Mouse (Mus musculus) hematopoietic stem cell, adult 5-6 weeks (primary cell): ENCODE measurements around the gene Ntm. TPM values are rescaled to one million over a fixed set of nuclear protein-coding genes. Genes with fewer than 3 reads are reported as not detected.

Experiments used
- ATAC-seq, 2 experiments: fragments of 125-278 bp in 1 of 2; replicated peaks in 1 of 2; 2 replicates each; pipeline ENCODE4 v1.8.0; 2016 to 2017; ENCODE audit warnings: inconsistent platforms in 2 of 2, mild to moderate bottlenecking in 2 of 2, moderate number of reproducible peaks in 2 of 2, low read depth in 1 of 2, moderate TSS enrichment in 1 of 2; ENCODE audit not compliant: low FRiP score in 2 of 2, poor library complexity in 2 of 2, severe bottlenecking in 2 of 2, insufficient read depth in 1 of 2, low TSS enrichment in 1 of 2
- total RNA-seq: library from RNA; stranded (forward); fragments of 172-1452, 232-1000 nt; gene quantifications from 2 replicates; pipeline ENCODE4 v1.2.3, GENCODE M21; 2017

Ntm gene
- total RNA-seq, 1 experiment from 2014 or later, result not detected

DNA sequence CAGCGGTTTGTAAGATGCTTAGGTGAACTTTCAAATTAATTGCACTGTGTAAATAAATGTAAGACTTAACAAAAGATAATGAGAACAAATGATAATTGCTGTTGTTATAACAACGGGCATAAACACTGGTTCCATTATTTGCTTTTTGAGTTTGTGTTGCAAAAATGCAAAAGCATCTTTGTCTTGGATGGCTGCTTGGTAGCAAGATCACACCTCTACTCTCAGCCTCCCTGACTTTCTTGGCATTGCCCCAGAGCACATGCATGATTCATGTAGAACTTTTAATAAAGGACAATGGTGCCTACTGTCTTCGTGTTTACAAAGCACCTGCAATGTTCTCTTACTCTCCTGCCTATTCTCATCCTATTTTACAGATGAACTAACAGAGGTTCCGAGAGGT lies 875.3 kb downstream of the Ntm start:
- no peak for ATAC-seq

GRCm38 (mm10) chr9:29087171-29087570 lies 875.8 kb downstream of the Ntm start:
- no peak for ATAC-seq

GRCm38 (mm10) chr9:29075924-29076577 lies 886.9 kb downstream of the Ntm start:
- no peak for ATAC-seq

DNA sequence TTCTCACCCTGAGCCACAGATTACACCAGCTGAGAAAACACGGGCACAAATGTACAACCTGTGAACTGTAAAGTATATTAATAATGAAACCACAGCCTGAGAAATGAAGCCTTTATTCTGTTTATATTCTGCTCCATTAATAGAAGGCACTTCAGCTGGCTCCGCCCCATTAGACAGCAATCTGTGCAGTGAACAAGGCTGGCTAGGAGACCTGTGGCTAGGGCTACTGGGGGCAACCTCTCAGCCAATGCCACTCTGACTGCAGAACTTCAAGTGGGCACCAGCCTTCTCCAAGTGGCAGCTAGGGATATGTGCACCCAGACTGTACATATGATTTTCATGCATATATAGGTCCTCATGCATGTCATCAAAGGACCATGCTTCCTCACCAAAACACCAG lies 887.7 kb downstream of the Ntm start:
- ATAC-seq, result no peak

DNA sequence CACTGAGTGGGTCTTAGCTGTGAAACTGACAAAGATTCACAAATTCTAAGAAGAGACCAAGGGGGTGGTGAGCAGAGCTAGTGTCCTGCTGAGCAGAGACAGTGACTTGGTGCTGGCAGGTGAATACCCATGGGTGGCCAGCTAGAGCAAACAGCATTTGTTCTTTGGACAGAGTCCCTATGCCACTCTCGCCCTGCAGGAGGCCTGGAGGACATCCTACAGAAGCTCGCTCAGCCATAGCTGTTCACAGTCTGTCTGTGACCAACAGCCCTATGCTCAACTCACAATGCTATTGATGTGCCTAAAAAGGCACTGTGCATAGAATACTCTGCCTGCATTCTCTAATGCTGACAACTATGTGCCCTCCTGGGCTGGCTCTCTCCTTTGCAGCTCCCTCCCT lies 888.4 kb downstream of the Ntm start:
- ATAC-seq, result no peak

DNA sequence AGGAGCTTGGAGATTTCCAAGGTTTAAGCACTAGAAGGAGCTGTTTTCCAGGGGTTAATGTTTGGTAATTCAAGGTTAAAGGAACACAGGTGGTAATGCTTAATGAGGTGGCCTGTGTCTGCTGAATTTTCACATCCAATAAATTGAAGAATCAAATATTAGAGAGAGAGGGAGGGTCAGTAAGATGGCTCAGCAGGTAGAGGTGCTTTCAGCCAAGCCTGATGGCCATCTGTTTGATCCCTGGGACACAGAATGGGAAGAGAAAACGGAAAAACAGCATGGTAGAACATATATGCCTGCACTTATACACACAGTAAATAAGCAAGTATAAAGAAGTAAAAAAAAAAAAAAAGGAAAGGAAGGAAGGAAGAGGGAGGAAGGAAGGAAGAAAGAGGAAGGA lies 890.9 kb downstream of the Ntm start:
- ATAC-seq, result no peak

- no peak for ATAC-seq
Observed at GRCm38 (mm10) chr9:29067572-29067971, 895.4 kb downstream of the Ntm start.

- no peak for ATAC-seq
Observed at GRCm38 (mm10) chr9:29060293-29060692, 902.6 kb downstream of the Ntm start.

DNA sequence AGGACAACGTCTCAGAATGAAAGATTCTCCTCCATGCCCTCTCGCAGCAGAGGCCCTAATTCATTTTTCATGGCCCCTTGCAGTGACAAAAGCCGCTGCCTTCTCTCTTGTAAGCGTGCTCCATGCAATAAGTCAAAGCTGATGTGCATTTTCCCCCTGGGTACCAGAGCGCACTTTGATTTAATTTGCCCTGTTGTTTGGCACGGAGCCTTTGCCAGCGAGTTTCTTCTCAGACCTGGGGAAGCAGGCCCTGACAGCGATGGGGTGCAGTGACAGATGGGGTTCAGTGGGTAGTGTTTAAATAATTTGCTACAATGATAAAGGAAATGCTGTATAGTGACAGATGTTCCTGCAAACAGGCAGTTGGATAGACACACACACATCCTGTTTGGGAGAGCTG lies 904.1 kb downstream of the Ntm start:
- no peak for ATAC-seq

DNA sequence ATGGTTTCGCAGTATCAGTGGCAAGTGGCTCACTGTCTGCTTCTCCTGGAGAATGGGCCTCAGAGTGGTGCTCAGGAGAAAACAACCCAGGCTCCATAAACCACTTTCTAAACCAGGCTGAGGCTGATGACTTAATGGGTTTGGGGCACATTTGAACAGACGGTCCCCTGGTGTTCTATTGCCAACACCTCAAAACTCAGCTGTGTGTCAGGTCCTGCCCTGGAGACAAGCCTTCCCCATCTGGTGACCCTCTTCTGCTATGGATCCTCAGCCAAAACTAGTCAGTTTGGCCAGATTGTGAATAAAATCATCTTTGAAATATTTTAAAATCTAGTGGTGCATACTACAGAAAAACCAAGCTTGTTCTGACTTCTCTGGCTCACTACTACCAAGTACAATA lies 907.3 kb downstream of the Ntm start:
- ATAC-seq, result no peak

GRCm38 (mm10) chr9:29036466-29036865 lies 926.5 kb downstream of the Ntm start:
- ATAC-seq, result no peak

DNA sequence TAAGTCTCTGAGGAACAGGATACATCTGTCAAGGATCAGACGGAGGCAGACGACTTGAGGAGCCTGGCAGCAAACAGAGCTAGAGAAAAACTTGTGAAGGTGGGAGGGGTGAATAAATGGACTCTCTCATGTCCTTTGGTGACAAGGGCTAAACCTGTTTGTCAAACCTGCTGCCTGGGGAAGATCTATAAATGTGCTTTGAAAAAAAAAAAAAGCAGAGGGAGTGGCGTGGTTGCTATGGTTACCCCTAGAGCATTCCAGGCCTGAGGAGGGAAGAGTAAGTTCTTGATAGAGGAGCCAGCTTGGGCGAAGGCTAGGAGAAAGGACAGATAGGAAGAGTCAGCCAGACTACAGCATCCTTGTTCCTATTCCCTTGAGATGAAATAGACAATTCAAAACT lies 926.9 kb downstream of the Ntm start:
- no peak for ATAC-seq

- ATAC-seq, result no peak
Observed at GRCm38 (mm10) chr9:29026410-29026809, 936.5 kb downstream of the Ntm start.

GRCm38 (mm10) chr9:29025603-29026002 lies 937.3 kb downstream of the Ntm start:
- no peak for ATAC-seq

GRCm38 (mm10) chr9:29025104-29025503 lies 937.8 kb downstream of the Ntm start:
- ATAC-seq, result no peak

- no peak for ATAC-seq
Observed at GRCm38 (mm10) chr9:29016879-29017278, 946.1 kb downstream of the Ntm start.

- ATAC-seq, result no peak
Observed at GRCm38 (mm10) chr9:29013881-29014280, 949.1 kb downstream of the Ntm start.

DNA sequence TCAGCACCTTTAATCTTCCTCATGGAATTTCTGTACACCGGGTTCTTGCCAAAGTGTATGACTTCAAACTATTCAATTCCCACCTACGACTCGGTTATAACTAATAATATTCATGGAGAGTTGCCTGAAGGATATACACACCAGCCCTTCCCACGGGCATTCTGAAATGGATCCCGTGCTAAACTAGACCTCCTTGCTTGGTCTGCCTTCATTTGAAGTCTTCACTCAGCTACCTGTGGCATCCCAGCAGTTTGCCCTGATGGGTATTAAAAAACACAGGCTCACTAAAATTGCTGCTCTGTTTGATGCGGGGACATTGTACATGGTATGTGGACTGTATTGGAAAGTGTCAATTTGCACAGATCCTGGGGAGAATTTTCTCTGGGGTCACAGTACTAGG lies 950.4 kb downstream of the Ntm start:
- no peak for ATAC-seq

DNA sequence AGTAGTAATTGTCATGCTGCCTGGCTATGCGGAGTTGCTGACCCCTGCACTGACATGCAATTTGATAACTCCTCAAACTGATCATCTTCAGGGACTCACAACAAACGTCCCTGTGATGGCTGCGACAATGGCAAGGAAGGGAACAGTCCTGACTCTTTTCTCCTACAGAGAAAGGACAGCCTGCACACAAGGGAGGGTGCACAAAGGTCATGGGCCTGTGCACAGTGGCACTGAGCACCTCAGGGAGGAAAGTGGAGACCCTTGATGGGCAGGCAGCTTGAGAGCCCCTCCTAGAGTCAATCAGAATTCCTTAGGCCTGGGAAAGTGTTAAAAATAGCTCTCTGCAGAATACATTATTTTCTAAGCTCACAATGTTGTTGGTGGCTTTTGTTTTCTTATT lies 951.5 kb downstream of the Ntm start:
- ATAC-seq, result no peak

DNA sequence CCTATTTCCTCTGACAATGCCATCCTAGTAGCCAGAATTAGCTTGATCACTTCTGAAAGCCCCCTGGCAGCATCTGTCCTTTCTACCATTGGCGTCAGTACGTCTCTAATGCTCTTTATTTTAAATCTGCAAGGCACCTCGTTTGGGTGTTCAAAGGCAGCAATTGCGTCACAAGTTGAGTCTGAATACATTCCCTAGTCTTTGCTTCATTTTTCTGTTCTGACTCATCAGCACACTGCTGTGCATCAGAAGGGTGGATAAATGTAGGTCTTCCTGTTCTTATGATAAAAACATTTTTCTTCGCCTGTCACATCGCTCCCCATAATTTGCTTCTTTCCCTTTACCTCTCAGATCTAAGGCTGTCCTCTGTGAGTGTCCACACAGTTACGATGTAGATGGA lies 958.4 kb downstream of the Ntm start:
- no peak for ATAC-seq
